Mouse (Mus musculus) midbrain, embryonic 16.5 days (tissue): ENCODE data around the gene Lmf1. TPM values are rescaled to one million over a fixed set of nuclear protein-coding genes. Genes with fewer than 3 reads are reported as not detected.

Experiments used
- ATAC-seq: fragments of 200-750 bp; cut with Nextera tagmentation; 2 replicates; pipeline ENCODE4 v1.8.0; 2017; ENCODE audit warnings: moderate TSS enrichment
- H3K27ac ChIP-seq: fragments of 300-500 bp; sonication (generic); 2 replicates; pipeline ENCODE4 v1.5.1; 2014; ENCODE audit warnings: mild to moderate bottlenecking, low read length, mixed read lengths
- H3K27me3 ChIP-seq: fragments of 300-500 bp; sonication (generic); 2 replicates; pipeline ENCODE4 v1.6.1; 2014; ENCODE audit warnings: low read depth, low read length, mixed read lengths; ENCODE audit not compliant: control insufficient read depth, insufficient read depth
- H3K36me3 ChIP-seq: fragments of 300-500 bp; sonication (generic); 2 replicates; pipeline ENCODE4 v1.6.1; 2014; ENCODE audit warnings: mild to moderate bottlenecking, low read length, moderate library complexity, mixed read lengths; ENCODE audit not compliant: control insufficient read depth, insufficient read depth
- H3K4me1 ChIP-seq: fragments of 300-500 bp; sonication (generic); 2 replicates; pipeline ENCODE4 v1.6.1; 2014; ENCODE audit warnings: mild to moderate bottlenecking, low read length, mixed read lengths; ENCODE audit not compliant: control insufficient read depth, insufficient read depth
- H3K4me2 ChIP-seq: fragments of 300-500 bp; sonication (generic); 2 replicates; pipeline ENCODE4 v1.6.1; 2014; ENCODE audit warnings: mild to moderate bottlenecking, low read length, mixed read lengths
- H3K4me3 ChIP-seq: fragments of 300-500 bp; sonication (generic); 2 replicates; pipeline ENCODE4 v1.5.1; 2014; ENCODE audit warnings: low read depth, mild to moderate bottlenecking, low read length, moderate library complexity, mixed read lengths
- H3K9ac ChIP-seq: fragments of 300-500 bp; sonication (generic); 2 replicates; pipeline ENCODE4 v1.6.1; 2014; ENCODE audit warnings: low read depth, low read length, mixed read lengths
- H3K9me3 ChIP-seq: fragments of 300-500 bp; sonication (generic); replicated peaks from 2 replicates; pipeline ENCODE4 v1.6.1; 2014; ENCODE audit warnings: mild to moderate bottlenecking, low read length, mixed read lengths; ENCODE audit not compliant: control insufficient read depth, poor library complexity, severe bottlenecking
- WGBS: fragments of 180-500 bp; shearing (Covaris S2); extraction: QIAGEN DNeasy Blood & Tissue Kit; methylation state at CpG from one replicate; pipeline ENCODE4 v1.1.7; 2014; 5-methylcytosine and 5-hydroxymethylcytosine counted together
- polyA plus RNA-seq: library from polyadenylated mRNA; unstranded; fragments of >200 nt; fragmentation: Nextera tagmentation; extraction: Ambion mirVana; gene quantifications from 2 replicates; pipeline ENCODE4 v1.2.1, GENCODE M21; 2015

The Lmf1 gene
- polyA plus RNA-seq, 1 experiment from 2014 or later, result 20.4 TPM

DNA sequence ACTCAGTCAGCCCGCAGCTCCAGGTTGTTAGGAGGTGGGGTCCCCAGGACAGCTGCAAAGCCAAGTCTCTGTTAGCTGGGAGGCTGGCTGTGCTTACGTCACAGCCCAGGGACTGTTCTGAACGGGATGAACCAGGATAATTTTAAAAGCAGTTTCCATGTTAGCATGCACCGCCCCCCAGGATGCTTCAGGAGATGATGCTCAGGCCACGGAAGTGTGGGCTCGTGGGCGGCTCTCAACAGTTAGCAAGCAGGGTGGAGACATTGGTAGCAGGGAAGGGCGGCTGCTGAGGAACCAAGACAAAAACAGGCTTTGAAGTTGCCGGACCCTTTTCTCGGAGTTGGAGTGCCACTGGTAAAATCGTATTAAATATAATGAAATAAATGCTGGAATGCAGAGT, 45.0 kb downstream of the Lmf1 start:
- 45% methylated on average over 11 of the region's 11 CpGs for WGBS
- H3K4me3 ChIP-seq, result no peak overlapping the region

DNA sequence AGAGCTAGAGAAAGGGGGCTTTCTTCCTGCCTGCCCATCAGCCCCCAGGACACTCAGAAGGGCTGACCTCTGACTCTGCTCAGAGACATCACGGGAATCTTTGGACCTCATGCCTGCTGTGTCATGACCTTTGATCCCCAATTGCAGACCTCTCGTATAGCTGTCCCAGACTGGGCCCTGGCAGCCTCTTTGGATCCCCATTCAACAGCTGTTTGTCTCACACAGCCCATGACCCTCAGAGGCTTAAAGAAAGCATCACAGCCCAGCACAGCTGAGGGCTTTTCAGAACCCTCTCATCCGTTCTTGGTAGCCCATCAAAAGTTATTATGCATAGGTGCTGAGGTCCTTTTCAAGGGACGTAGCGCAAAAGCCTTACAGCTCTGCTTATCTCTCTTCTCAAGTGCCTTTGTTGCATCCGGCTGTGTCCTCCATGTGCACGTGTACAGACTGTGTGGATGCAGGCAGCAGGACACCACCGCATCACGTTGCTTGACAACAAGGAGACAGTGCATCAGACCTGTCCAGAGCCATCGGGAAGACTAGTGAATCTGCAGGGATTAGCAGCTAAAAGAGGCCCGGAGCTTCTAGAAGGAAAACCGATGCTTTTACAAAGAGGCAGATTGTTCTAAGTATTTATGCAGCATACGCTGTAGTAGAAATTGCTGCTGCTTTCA, 45.7 kb downstream of the Lmf1 start:
- no peaks in the 10 kb centered on the region for H3K27me3 ChIP-seq
- ATAC-seq, result peak; percentile 67; the same call in 1 of the 2 replicates
- no peaks in the 10 kb centered on the region for H3K9me3 ChIP-seq
- no peak overlapping the region for H3K4me3 ChIP-seq
- no peaks in the 10 kb centered on the region for H3K36me3 ChIP-seq
- 0 out of 2 replicates have a peak overlapping the region, but pooled peaks have one; percentile 11 for H3K9ac ChIP-seq
- peaks cover 9% of the 10 kb centered on the region; the same call in 1 of the 2 replicates for H3K4me1 ChIP-seq
- 27% methylated on average over 13 of the region's 13 CpGs for WGBS
- no peak overlapping the region for H3K4me2 ChIP-seq
- peak overlapping the region; percentile 32 for H3K27ac ChIP-seq

More for the DNA sequence above, 45.0 kb downstream of the Lmf1 start:
- 0 out of 2 replicates have a peak overlapping the region, but pooled peaks have one; percentile 32 for H3K27ac ChIP-seq
- no peak for ATAC-seq
- no peaks in the 10 kb centered on the region for H3K27me3 ChIP-seq
- no peak overlapping the region for H3K9ac ChIP-seq
- H3K4me1 ChIP-seq, result peaks cover 9% of the 10 kb centered on the region; the same call in 1 of the 2 replicates
- H3K36me3 ChIP-seq, result no peaks in the 10 kb centered on the region
- no peak overlapping the region for H3K4me2 ChIP-seq
- no peaks in the 10 kb centered on the region for H3K9me3 ChIP-seq

DNA sequence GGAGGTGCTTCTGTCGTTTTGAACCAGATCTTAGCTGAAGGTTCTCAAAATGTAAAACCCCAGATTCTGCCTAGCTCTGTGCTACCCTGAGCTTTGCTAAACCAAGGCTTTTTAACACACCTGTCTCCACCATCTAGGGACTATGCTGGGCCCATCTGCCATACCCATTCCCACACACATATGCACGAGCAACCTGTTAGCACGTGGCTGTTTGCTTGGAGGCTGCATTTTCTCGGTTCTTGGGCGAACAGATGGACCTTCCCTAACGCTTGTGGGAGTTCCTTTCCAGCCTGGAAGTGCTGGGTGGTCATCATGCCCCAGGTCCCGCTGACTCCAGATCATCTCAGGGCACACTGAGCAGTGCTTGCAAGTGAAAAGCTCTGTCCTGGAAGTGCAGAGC, 46.4 kb downstream of the Lmf1 start:
- peak overlapping the region; percentile 32 for H3K27ac ChIP-seq

DNA sequence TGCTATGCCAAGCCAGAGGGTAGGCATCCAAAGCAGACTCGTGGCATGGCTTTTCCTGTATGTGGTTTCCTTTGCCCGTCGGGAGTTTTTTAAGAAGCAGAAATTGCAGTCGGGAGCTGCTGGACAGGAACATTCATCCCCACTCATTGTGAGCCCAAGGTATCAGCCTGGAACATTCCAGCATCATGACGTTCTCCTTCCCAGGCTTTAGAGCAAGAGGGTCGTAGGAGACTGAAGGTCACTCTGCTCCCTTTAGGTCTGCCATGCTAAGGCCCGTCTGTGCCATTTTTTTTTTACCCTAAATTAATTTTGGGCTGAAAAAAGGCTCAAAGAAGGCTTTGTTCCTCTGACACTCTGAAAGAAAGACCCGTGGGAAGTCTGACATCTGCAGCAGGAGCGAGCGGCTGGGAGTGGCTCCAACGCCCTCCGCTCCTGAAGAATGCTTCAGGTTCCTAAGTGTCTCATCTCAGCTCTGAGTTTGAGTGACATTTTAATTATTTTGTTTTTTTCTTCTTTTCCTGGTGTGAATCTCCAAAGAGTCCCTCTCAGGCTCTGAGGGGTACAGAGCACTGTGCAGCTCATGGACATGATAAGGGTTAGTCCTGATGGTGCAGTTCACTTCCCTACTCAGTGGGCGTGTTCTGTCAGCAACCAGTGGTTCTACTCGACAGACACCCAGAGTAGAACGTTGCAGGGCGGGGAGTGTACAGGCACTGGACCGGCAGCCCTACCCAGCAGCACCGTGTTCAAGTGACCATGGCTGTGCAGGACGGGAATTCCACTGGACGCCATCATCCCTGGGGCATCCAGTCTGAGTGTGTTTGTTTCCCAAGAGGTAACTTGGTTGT, 47.5 kb downstream of the Lmf1 start:
- Histone ChIP-seq H3K27me3 (no peaks in the 10 kb centered on the region), H3K36me3 (no peaks in the 10 kb centered on the region), H3K9me3 (no peaks in the 10 kb centered on the region), H3K4me2 (no peak overlapping the region), H3K9ac (no peak overlapping the region), H3K4me1 (peaks cover 9% of the 10 kb centered on the region; the same call in 1 of the 2 replicates), H3K4me3 (no peak overlapping the region), H3K27ac (no peak overlapping the region)
- ATAC-seq, result no peak
- 51% methylated on average over 20 of the region's 20 CpGs for WGBS

More for the DNA sequence above, 46.4 kb downstream of the Lmf1 start:
- H3K9ac ChIP-seq, result no peak overlapping the region
- no peaks in the 10 kb centered on the region for H3K27me3 ChIP-seq
- H3K9me3 ChIP-seq, result no peaks in the 10 kb centered on the region
- no peaks in the 10 kb centered on the region for H3K36me3 ChIP-seq
- H3K4me1 ChIP-seq, result peaks cover 9% of the 10 kb centered on the region; the same call in 1 of the 2 replicates
- H3K4me3 ChIP-seq, result no peak overlapping the region
- no peak overlapping the region for H3K4me2 ChIP-seq
- ATAC-seq, result no peak
- WGBS, result 90% methylated on average over 7 of the region's 7 CpGs

DNA sequence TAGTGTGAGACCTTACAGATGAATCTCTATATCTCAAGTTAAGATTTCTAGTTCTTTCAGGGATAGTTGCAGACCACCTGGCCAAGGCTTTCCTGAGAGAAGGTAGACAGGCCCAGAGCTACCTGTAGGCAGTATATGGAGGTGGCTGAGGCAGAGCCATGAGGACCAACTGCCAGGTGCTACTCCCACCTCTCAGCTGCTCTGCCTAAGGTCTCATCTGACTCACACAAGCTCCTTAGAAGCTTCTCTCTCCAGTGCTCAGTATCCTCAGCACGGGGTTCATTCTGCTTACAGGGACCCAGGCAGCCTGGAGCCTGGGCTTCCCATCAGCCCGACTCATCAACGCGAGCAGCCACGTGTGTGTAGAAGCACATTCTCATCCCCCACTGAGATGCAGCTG, 51.4 kb downstream of the Lmf1 start:
- ATAC-seq, result no peak
- no peaks in the 10 kb centered on the region for H3K27me3 ChIP-seq
- peaks cover 5% of the 10 kb centered on the region; the same call in 1 of the 2 replicates for H3K36me3 ChIP-seq
- WGBS, result 88% methylated on average over 5 of the region's 5 CpGs
- peaks cover 3% of the 10 kb centered on the region; the same call in 1 of the 2 replicates for H3K4me1 ChIP-seq
- no peak overlapping the region for H3K4me2 ChIP-seq
- H3K9me3 ChIP-seq, result no peaks in the 10 kb centered on the region
- H3K4me3 ChIP-seq, result no peak overlapping the region
- H3K27ac ChIP-seq, result no peak overlapping the region
- no peak overlapping the region for H3K9ac ChIP-seq

DNA sequence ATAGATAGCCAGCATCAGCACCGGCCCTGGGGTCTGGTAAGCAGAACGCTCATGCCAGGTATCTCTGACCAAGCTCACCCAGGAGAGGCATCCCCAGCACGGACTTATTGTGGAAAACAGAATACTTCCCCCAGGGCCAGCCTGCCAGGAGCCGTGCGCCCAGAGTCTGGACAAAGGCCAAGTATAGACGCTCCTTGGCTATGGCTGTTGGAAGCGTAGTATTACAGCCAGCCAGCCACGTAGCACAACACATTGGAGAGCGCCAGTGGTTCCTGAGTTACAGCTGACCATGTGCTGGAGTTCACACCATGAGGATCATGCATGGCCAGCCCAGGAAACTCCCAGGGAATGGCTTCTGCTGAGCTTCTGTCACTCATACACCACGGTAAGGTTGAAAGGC, 55.2 kb downstream of the Lmf1 start:
- ATAC-seq, result no peak
- Histone ChIP-seq H3K4me3 (no peak overlapping the region), H3K9me3 (no peaks in the 10 kb centered on the region), H3K4me2 (no peak overlapping the region), H3K4me1 (no peaks in the 10 kb centered on the region), H3K9ac (no peak overlapping the region), H3K27ac (no peak overlapping the region), H3K27me3 (no peaks in the 10 kb centered on the region), H3K36me3 (peaks cover 5% of the 10 kb centered on the region; the same call in 1 of the 2 replicates)
- WGBS, result 82% methylated on average over 10 of the region's 10 CpGs

DNA sequence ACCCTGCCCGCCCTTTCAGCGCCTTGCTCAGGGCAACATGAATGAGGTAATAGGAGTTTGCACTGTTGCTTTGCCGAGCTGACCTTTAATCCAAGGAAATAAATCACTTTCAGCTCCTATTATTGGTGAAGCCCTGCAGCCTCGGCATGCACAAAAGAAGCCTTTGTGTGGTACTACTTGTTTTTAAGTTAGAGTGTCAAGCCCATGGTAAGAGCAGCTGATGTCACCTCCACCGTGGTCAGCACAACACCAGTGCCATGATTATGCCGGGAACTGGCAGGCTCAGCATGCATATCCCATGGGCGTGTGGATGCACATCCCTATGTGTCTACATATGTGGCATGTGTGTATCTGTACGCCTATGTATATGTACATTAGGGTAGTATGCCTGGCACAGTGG, 56.5 kb downstream of the Lmf1 start:
- Histone ChIP-seq H3K4me2 (no peak overlapping the region), H3K36me3 (peaks cover 5% of the 10 kb centered on the region; the same call in 1 of the 2 replicates), H3K9me3 (no peaks in the 10 kb centered on the region), H3K4me3 (no peak overlapping the region), H3K27me3 (no peaks in the 10 kb centered on the region), H3K9ac (no peak overlapping the region), H3K27ac (no peak overlapping the region), H3K4me1 (peaks cover under 1% of the 10 kb centered on the region; the same call in 1 of the 2 replicates)
- 52% methylated on average over 8 of the region's 8 CpGs for WGBS
- ATAC-seq, result no peak

DNA sequence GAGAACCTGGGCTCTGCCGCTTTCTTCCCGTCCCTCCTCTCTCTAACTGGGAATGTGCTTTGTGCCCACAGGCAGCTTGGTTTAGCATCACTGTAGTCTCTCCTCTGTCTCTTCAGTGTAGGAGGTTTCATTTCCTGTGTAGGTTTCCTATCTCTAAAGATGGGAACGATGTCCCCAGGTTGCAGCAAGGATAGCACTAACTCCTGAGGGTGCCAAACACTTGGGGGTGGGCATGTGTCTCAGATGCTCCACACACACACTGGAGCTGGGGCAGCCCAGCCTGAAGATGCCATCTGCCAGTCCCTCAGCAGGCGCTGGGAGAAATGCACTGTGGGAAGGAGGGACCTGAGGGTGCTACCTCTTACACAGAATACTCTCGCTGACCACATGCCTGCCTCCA, 56.9 kb downstream of the Lmf1 start:
- H3K9ac ChIP-seq, result no peak overlapping the region
- H3K4me3 ChIP-seq, result no peak overlapping the region
- no peaks in the 10 kb centered on the region for H3K9me3 ChIP-seq
- no peak overlapping the region for H3K27ac ChIP-seq
- H3K4me2 ChIP-seq, result no peak overlapping the region
- H3K27me3 ChIP-seq, result no peaks in the 10 kb centered on the region
- peaks cover 5% of the 10 kb centered on the region; the same call in 1 of the 2 replicates for H3K36me3 ChIP-seq
- 94% methylated on average over 5 of the region's 5 CpGs for WGBS
- no peak for ATAC-seq
- H3K4me1 ChIP-seq, result peaks cover 5% of the 10 kb centered on the region

DNA sequence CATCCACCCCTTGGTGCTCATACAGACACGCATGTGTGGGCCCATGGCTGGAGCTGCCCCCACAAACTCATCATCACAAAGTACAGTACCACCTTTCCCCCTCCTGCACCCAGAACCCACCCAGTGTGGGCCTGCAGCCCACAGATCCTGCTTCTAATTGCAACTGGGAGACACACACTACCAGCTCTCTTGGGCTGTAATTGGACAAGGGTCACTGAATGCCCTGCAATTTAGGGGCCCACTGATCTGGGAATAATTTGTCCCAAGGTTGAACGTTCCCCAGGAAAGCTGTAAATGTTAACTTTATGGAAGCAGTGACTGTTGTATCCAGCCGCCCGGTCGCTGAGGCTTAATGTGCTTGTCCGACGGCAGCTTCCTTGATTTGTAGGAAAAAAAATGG, 59.1 kb downstream of the Lmf1 start:
- no peaks in the 10 kb centered on the region for H3K27me3 ChIP-seq
- ATAC-seq, result no peak
- WGBS, result 86% methylated on average over 7 of the region's 7 CpGs
- no peak overlapping the region for H3K4me3 ChIP-seq
- peaks cover 13% of the 10 kb centered on the region for H3K4me1 ChIP-seq
- H3K9me3 ChIP-seq, result no peaks in the 10 kb centered on the region
- H3K36me3 ChIP-seq, result no peaks in the 10 kb centered on the region
- H3K27ac ChIP-seq, result no peak overlapping the region
- H3K9ac ChIP-seq, result no peak overlapping the region
- no peak overlapping the region for H3K4me2 ChIP-seq
